Mouse (Mus musculus) thymus, adult 2 months (tissue): ENCODE data around the gene Mctp1.

ENCODE experiments used
- CTCF ChIP-seq: fragments of 200-500 bp; IDR thresholded peaks from 2 replicates; pipeline ENCODE4 v1.5.1; 2012; ENCODE audit warnings: mild to moderate bottlenecking, control low read depth, low read length, moderate library complexity, borderline replicate concordance; ENCODE audit not compliant: control insufficient read depth, poor library complexity, insufficient read depth; ENCODE audit errors: extremely low read depth
- POLR2A ChIP-seq: fragments of 200-500 bp; IDR thresholded peaks from 2 replicates; pipeline ENCODE4 v1.6.1; 2012; ENCODE audit warnings: mild to moderate bottlenecking, low read length, control low read depth, moderate library complexity; ENCODE audit not compliant: control insufficient read depth, poor library complexity, insufficient read depth; ENCODE audit errors: extremely low read depth

- no peak for TF ChIP-seq CTCF
- no peak for TF ChIP-seq POLR2A
Observed at GRCm38 (mm10) chr13:76659523-76659922, 275.2 kb downstream of the Mctp1 start.
